Comparison of ENCODE assay signal across 13 mouse cellular contexts in genomic region chr6:137690550-137691119, GRCm38 (mm10). TPM values are rescaled to one million over a fixed set of nuclear protein-coding genes. Genes with fewer than 3 reads are reported as not detected.
DNase-seq lines count a peak whose midpoint lies in the region; ATAC-seq lines count a peak whose summit lies in the region.
"Had no signal": no experiment of that assay in that cellular context is flagged by ENCODE, and none has a peak within 500 bp of the region (broad histone marks: within the 10 kb centered on the region; RNA-seq: fewer than 3 reads in every experiment).

No protein-coding gene starts in this region.

- no peaks in the 10 kb centered on the region for H3K9me3 ChIP-seq in midbrain, embryonic 16.5 days (replicated peaks; ENCODE audit: control insufficient read depth, low read length, poor library complexity, severe bottlenecking)
- H3K9me3 ChIP-seq: hindbrain, embryonic 15.5 days; midbrain, embryonic 12.5 days; neural tube, embryonic 13.5 days had no signal

- no peak overlapping the region for H3K27ac ChIP-seq in midbrain, embryonic 16.5 days (ENCODE audit: low read length)
- H3K27ac ChIP-seq: hindbrain, embryonic 15.5 days; midbrain, embryonic 12.5 days; neural tube, embryonic 13.5 days had no signal

- no peak overlapping the region for H3K9ac ChIP-seq in midbrain, embryonic 16.5 days (ENCODE audit: low read depth, low read length)
- H3K9ac ChIP-seq: hindbrain, embryonic 15.5 days; liver, postnatal 0 days; midbrain, embryonic 12.5 days; neural tube, embryonic 13.5 days had no signal

- intact Hi-C loops in heart, postnatal 14 days (cut with DNase I): no loop called here

- H3K4me3 ChIP-seq in midbrain, embryonic 16.5 days (ENCODE audit: low read depth, low read length): no peak overlapping the region
- H3K4me3 ChIP-seq: hindbrain, embryonic 15.5 days; midbrain, embryonic 12.5 days; neural tube, embryonic 13.5 days had no signal

- WGBS in midbrain, embryonic 16.5 days: 68% methylated on average over 2 of the region's 2 CpGs

- H3K4me1 ChIP-seq in midbrain, embryonic 16.5 days (ENCODE audit: control insufficient read depth, insufficient read depth, low read length): no peaks in the 10 kb centered on the region
- H3K4me1 ChIP-seq: hindbrain, embryonic 15.5 days; midbrain, embryonic 12.5 days had no signal

- no peak overlapping the region for H3K4me2 ChIP-seq in midbrain, embryonic 16.5 days (ENCODE audit: low read length)
- H3K4me2 ChIP-seq: hindbrain, embryonic 15.5 days; midbrain, embryonic 12.5 days; neural tube, embryonic 13.5 days had no signal

- ATAC-seq in midbrain, embryonic 16.5 days: no peak
- ATAC-seq: liver, postnatal 0 days had no signal

- DNase-seq in gastrocnemius, postnatal 25 days: peak; percentile 44
- DNase-seq in gastrocnemius, postnatal 10 days: no peak
- peak; percentile 70 for DNase-seq in Muller cell, postnatal 12 days (ENCODE audit: inconsistent ontology term)
- peak; percentile 33 for DNase-seq in brain, adult 2 months (ENCODE audit: low read depth, low spot score)
- DNase-seq in heart, postnatal 14 days: peak; percentile 27 to 28
- DNase-seq in spleen, adult 12 weeks (ENCODE audit: low spot score): no peak
- DNase-seq: kidney, adult 8-10 months; liver, postnatal 0 days; thymus, postnatal 4 days had no signal

- H3K36me3 ChIP-seq in midbrain, embryonic 16.5 days (ENCODE audit: control insufficient read depth, insufficient read depth, low read length): no peaks in the 10 kb centered on the region
- H3K36me3 ChIP-seq: hindbrain, embryonic 15.5 days; midbrain, embryonic 12.5 days; neural tube, embryonic 13.5 days had no signal

- no peaks in the 10 kb centered on the region for H3K27me3 ChIP-seq in midbrain, embryonic 16.5 days (ENCODE audit: control insufficient read depth, insufficient read depth, low read depth, low read length)
- H3K27me3 ChIP-seq: hindbrain, embryonic 15.5 days; neural tube, embryonic 13.5 days had no signal

RNA-seq across cellular contexts. Expression of gene Eps8, which starts 36.0 kb away (rescaled TPM):
- 1 to 10 TPM; 4.7 to 6.0 TPM for total RNA-seq in gastrocnemius, postnatal 25 days (2021)
- total RNA-seq in gastrocnemius, postnatal 10 days (2021): 10 to 100 TPM; 11.4 to 14.7 TPM
- total RNA-seq in heart, postnatal 14 days (2021): 10 to 100 TPM; 19.7 to 20.6 TPM
- 24.3 and 26.4 TPM in 2 replicates for polyA plus RNA-seq in midbrain, embryonic 16.5 days (2015; fragmentation: Nextera tagmentation; extraction: Ambion mirVana)

RNA-seq across cellular contexts. Expression of gene Strap, which starts 44.2 kb away (rescaled TPM):
- 10 to 100 TPM; 74.4 to 78.2 TPM for total RNA-seq in gastrocnemius, postnatal 25 days (2021)
- total RNA-seq in gastrocnemius, postnatal 10 days (2021): 10 to 100 TPM; 91.5 to 92.5 TPM
- 10 to 100 TPM; 78.8 to 88.3 TPM for total RNA-seq in heart, postnatal 14 days (2021)
- 161 and 170 TPM in 2 replicates for polyA plus RNA-seq in midbrain, embryonic 16.5 days (2015; fragmentation: Nextera tagmentation; extraction: Ambion mirVana)

Comparison
In these comparisons a context has a peak if more than half of its experiments do, and no peak if none do; other contexts are left out.
1. DNase-seq: peak in gastrocnemius, postnatal 25 days (single experiment), Muller cell, postnatal 12 days (single experiment), brain, adult 2 months (single experiment) and heart, postnatal 14 days (2 of 2); none in gastrocnemius, postnatal 10 days (single experiment) and spleen, adult 12 weeks (single experiment).